In the genomic region with DNA sequence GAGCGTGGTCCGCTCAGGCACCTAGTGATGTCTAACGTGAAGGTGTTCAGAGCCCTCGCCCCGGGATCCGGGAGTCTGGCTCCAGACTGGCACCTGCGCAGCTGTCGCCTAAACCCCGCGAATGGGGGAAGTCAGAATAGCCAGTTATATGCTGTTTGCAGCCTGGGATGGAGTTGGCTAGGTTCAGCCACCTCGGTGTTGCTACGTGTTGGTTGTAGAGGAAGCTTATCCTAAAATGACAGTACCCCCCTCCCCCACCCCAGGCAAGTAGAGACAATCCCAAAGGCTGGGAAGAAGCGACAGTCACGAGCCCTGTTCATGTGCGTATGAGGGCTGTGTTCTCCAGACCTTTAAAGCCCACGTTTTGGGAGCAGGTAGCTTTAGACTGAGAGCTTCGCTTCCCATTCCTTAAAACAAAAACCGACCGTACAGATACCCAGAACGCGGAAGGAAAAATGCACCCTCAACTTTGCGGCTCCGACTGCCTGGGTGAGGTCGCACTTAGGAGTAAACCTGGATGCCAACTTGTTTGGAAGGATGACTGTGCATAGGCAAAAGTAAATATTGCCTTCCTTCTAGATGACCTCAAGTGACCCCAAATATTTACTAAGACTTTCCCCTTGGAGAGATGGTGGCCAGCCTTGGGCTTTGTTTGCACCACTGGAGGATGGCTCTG, we compare ENCODE assay signal across 9 mouse cellular contexts. TPM values are rescaled to one million over a fixed set of nuclear protein-coding genes. Genes with fewer than 3 reads are reported as not detected.
DNase-seq lines count a peak whose midpoint lies in the region; ATAC-seq and TF ChIP-seq lines count a peak whose summit lies in the region.
"Had no signal": no experiment of that assay in that cellular context is flagged by ENCODE, and none has a peak within 500 bp of the region (broad histone marks: within the 10 kb centered on the region; RNA-seq: fewer than 3 reads in every experiment).

No protein-coding gene starts in this region.

- peak overlapping the region; percentile 70; the same call in 1 of the 2 replicates for H3K4me2 ChIP-seq in lung, embryonic 14.5 days
- H3K4me2 ChIP-seq in limb, embryonic 12.5 days: peak overlapping the region; percentile 91
- H3K4me2 ChIP-seq in stomach, embryonic 16.5 days (ENCODE audit: low read depth, low read length): peak overlapping the region; percentile 56

- no peak for TF ChIP-seq CTCF in lung, embryonic 14.5 days (IDR thresholded peaks at IDR 0.05; ENCODE audit: low read depth)
- no peak for TF ChIP-seq CTCF in lung, adult 2 months (IDR thresholded peaks at IDR 0.05; ENCODE audit: insufficient read depth, low read length)

- no peaks in the 10 kb centered on the region for H3K9me3 ChIP-seq in lung, embryonic 14.5 days (ENCODE audit: low read depth, low read length)
- H3K9me3 ChIP-seq in limb, embryonic 12.5 days: peaks cover 3% of the 10 kb centered on the region; the same call in 1 of the 2 replicates
- H3K9me3 ChIP-seq in stomach, embryonic 16.5 days (replicated peaks; ENCODE audit: control insufficient read depth, low read length): no peaks in the 10 kb centered on the region

- no peak for ATAC-seq in lung, embryonic 14.5 days (ENCODE audit: insufficient read depth)
- ATAC-seq in frontal cortex, adult (ENCODE audit: low TSS enrichment): peak; percentile 28
- ATAC-seq in limb, embryonic 12.5 days (ENCODE audit: insufficient number of reproducible peaks, insufficient read depth, low FRiP score, low TSS enrichment, low read depth): no peak
- no peak for ATAC-seq in stomach, embryonic 16.5 days (ENCODE audit: insufficient read depth, low FRiP score)

- no peak for TF ChIP-seq POLR2A in lung, adult 2 months (IDR thresholded peaks at IDR 0.05; ENCODE audit: borderline replicate concordance, extremely low read depth, low read depth, low read length)

- no peak overlapping the region for H3K9ac ChIP-seq in lung, embryonic 14.5 days
- peak overlapping the region; percentile 52; the same call in 1 of the 2 replicates for H3K9ac ChIP-seq in limb, embryonic 12.5 days (replicated peaks)
- H3K9ac ChIP-seq in stomach, embryonic 16.5 days (ENCODE audit: low read length): no peak overlapping the region

- peaks cover 68% of the 10 kb centered on the region for H3K27me3 ChIP-seq in lung, embryonic 14.5 days (ENCODE audit: insufficient read depth, low read length)
- peaks cover 93% of the 10 kb centered on the region for H3K27me3 ChIP-seq in limb, embryonic 12.5 days
- peaks cover 72% of the 10 kb centered on the region for H3K27me3 ChIP-seq in stomach, embryonic 16.5 days (ENCODE audit: control insufficient read depth, insufficient read depth, low read length)

- 2% methylated on average over 24 of the region's 24 CpGs for WGBS in lung, embryonic 14.5 days
- 3% methylated on average over 24 of the region's 24 CpGs for WGBS in lung, adult 2 months
- 2% methylated on average over 24 of the region's 24 CpGs for WGBS in limb, embryonic 12.5 days
- WGBS in stomach, embryonic 16.5 days: 3% methylated on average over 24 of the region's 24 CpGs

- no peak for DNase-seq in lung, embryonic 14.5 days
- no peak for DNase-seq in lung, adult 2 months
- no peak for DNase-seq in gastrocnemius, postnatal 25 days
- no peak for DNase-seq in kidney, adult 8-10 months
- DNase-seq in gastrocnemius, adult 18-20 months (ENCODE audit: low spot score): no peak
- DNase-seq: gastrocnemius, postnatal 10 days had no signal

- H3K4me1 ChIP-seq in lung, embryonic 14.5 days (ENCODE audit: insufficient read depth): no peaks in the 10 kb centered on the region
- no peaks in the 10 kb centered on the region; the same call in 1 of the 2 replicates for H3K4me1 ChIP-seq in lung, adult 2 months (ENCODE audit: control insufficient read depth, insufficient read depth, low read length)
- peaks cover 19% of the 10 kb centered on the region for H3K4me1 ChIP-seq in limb, embryonic 12.5 days (replicated peaks)
- H3K4me1 ChIP-seq in stomach, embryonic 16.5 days (ENCODE audit: control insufficient read depth, insufficient read depth, low read length): no peaks in the 10 kb centered on the region; the same call in 1 of the 2 replicates

- H3K27ac ChIP-seq in lung, embryonic 14.5 days (ENCODE audit: low read depth): no peak overlapping the region
- H3K27ac ChIP-seq in limb, embryonic 12.5 days: no peak overlapping the region
- no peak overlapping the region for H3K27ac ChIP-seq in stomach, embryonic 16.5 days (ENCODE audit: low read length)

- no peaks in the 10 kb centered on the region for H3K36me3 ChIP-seq in lung, embryonic 14.5 days (ENCODE audit: insufficient read depth)
- H3K36me3 ChIP-seq in limb, embryonic 12.5 days: no peaks in the 10 kb centered on the region
- H3K36me3 ChIP-seq in stomach, embryonic 16.5 days (ENCODE audit: control insufficient read depth, insufficient read depth, low read length): no peaks in the 10 kb centered on the region

- H3K4me3 ChIP-seq in lung, embryonic 14.5 days (ENCODE audit: low read depth, low read length): peak overlapping the region; percentile 43; the same call in 1 of the 2 replicates
- H3K4me3 ChIP-seq in lung, adult 2 months (replicated peaks; ENCODE audit: extremely low read depth, low read depth, low read length): no peak overlapping the region
- H3K4me3 ChIP-seq in limb, embryonic 12.5 days (replicated peaks): peak overlapping the region; percentile 54
- H3K4me3 ChIP-seq in stomach, embryonic 16.5 days (replicated peaks; ENCODE audit: low read length): peak overlapping the region; percentile 46

RNA-seq across cellular contexts. Expression of gene Tmem132b, which starts 1.8 kb away (rescaled TPM):
- polyA plus RNA-seq in lung, embryonic 14.5 days (2014; fragmentation: Nextera tagmentation; extraction: Ambion mirVana): not detected in 2 replicates
- 0.05 and 0.18 TPM in 2 replicates for polyA plus RNA-seq in lung, adult 2 months (2012; rRNA removed)
- 0.13 and 0.19 TPM in 2 replicates for polyA plus RNA-seq in limb, embryonic 12.5 days (2016; fragmentation: Nextera tagmentation; extraction: Ambion mirVana)
- 0.26 and 0.37 TPM in 2 replicates for polyA plus RNA-seq in stomach, embryonic 16.5 days (2015; fragmentation: Nextera tagmentation; extraction: Ambion mirVana)
- total RNA-seq in gastrocnemius, postnatal 25 days (2021): under 1 TPM; 0.03 to 0.24 TPM
- total RNA-seq in gastrocnemius, adult 18-20 months (2021): 1 to 10 TPM; 1.7 to 5.7 TPM

RNA-seq across cellular contexts. Expression of gene Aacs, which starts 57.7 kb away (rescaled TPM):
- polyA plus RNA-seq in lung, embryonic 14.5 days (2014; fragmentation: Nextera tagmentation; extraction: Ambion mirVana): 37.1 and 42.7 TPM in 2 replicates
- polyA plus RNA-seq in lung, adult 2 months (2012; rRNA removed): 53.0 and 58.6 TPM in 2 replicates
- polyA plus RNA-seq in limb, embryonic 12.5 days (2016; fragmentation: Nextera tagmentation; extraction: Ambion mirVana): 35.7 and 40.1 TPM in 2 replicates
- 75.4 and 79.3 TPM in 2 replicates for polyA plus RNA-seq in stomach, embryonic 16.5 days (2015; fragmentation: Nextera tagmentation; extraction: Ambion mirVana)
- 1 to 10 TPM; 3.3 to 4.8 TPM for total RNA-seq in gastrocnemius, postnatal 25 days (2021)
- total RNA-seq in gastrocnemius, adult 18-20 months (2021): 1 to 10 TPM; 2.4 to 5.0 TPM
